Mouse (Mus musculus): ENCODE measurements at regions not wholly inside any gene's neighbourhood (a gene's known extent, or its start where the extent isn't known, plus 50 kb on each side); places are given as distances from the start of the nearest gene placed in this dataset.
A peak's percentile ranks its signal among the peaks of the same experiment; 100 is the strongest.

DNA sequence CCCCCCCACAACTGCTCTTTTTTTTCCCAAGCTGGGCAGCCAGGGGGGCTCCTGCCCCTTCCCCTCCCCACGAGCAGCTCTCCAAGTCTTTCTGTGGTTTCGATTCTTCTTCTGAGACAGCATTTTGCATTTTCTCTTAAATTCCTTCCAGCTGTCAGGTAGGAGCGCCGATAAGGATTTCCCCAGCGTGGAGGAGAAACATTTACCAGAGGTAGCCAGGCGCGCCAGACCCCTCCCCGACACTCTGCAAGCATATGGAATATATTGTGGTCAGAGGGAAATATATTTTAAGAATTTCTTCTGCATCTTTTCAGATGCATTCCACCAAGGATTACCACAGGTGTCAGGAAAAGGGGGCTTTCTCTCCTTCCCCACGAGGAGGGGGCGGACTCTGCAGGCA is 111.9 kb downstream of the Tbx5 start:
- intact Hi-C loops (cut with DNase I) = no loop called here
- no peak for DNase-seq

DNA sequence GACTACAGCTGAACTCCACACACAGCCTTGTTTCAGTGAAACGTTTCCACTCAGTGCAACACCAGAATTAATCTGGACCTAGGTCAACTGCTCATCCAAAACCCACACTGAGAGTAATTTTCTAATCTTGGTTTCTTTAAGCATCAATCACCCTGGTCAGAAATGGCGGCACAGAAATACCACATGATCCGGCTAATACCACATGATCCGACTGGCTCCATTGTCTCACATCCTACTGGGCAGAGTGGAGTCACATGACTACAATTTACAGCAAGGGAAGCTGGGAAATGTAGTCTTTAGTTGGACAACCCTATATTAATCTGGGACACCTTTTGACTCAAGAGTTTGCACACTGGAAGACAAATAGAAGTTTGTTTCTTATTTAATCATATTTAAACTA is 115.9 kb downstream of the Tbx5 start:
- no peak for DNase-seq
- intact Hi-C loops (cut with DNase I) = no loop called here

DNA sequence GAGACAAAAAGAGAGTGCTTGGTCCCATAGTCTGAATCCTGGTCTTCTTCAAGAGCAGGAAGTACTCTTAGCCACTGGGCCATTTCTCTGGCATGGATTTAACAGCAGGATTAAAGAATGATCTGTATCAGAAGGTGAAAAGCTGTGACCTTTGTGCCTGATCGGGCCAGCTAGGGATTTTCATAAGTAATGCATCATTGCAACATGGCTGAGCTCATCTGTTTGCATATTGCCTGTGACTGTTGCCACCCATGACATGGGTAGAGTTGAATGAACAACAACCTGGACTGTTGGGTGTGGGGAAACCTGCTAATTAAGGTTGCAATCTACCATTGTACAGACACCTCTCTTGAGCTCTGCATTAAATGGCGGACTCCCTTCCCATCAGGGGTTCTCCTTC is 119.6 kb downstream of the Tbx5 start:
- no peak for DNase-seq
- intact Hi-C loops (cut with DNase I) = no loop called here

DNA sequence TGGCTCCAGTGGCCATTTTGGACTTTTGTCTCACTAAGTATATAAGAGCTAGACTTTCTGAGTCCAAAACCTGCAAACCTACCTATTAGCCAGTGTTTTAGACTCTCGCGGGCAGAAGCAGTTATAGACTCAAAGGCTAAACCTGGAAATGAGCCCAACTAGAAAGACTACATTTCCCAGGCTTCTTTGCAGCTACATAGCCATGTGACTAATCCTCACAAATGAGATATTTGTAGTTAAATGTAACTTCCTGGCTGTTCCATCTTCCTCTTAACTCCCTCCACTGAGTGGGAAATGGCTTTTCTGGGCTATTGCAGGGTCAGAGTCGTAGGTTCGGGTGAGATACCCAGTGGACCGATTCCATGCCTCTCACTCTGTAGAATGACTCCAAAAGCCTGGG is 120.7 kb downstream of the Tbx5 start:
- intact Hi-C loops (cut with DNase I) = no loop called here
- no peak for DNase-seq

DNA sequence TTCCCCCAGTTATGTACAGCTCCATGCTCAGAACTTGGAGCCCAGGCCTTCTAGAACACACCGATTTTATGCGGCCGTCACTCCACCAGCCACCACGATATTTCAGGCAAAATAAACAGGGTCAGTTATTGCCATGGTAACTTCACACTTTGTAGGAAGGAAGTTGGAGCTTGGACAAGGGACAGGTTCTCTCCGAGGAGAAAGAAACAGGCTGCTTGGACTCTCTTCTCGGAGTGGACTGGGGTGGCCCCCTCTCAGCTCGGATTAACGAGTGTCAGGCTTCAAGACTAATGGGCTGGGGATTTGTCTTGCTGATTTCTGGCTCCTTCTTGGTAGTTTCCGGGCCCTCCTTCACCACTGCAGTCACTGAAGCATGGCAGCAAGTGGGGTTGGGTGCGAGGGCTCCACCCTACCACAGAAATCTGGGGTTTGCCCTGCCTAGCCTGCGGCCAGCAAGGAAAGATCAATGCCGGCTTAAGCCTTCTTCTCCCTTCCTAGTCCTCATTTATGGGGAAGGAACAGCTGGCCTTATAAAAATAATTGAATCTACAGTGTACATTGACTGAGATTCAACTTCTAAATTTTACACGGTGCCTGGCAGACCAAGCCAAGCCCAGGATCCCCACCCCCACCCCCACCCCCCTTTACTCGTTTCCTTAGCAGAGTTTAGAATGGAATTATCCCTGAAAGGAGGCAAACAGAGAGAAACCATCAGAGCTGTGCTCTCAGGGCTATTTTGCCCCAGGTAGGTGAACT is 121.5 kb downstream of the Tbx5 start:
- intact Hi-C loops (cut with DNase I) = no loop called here

DNA sequence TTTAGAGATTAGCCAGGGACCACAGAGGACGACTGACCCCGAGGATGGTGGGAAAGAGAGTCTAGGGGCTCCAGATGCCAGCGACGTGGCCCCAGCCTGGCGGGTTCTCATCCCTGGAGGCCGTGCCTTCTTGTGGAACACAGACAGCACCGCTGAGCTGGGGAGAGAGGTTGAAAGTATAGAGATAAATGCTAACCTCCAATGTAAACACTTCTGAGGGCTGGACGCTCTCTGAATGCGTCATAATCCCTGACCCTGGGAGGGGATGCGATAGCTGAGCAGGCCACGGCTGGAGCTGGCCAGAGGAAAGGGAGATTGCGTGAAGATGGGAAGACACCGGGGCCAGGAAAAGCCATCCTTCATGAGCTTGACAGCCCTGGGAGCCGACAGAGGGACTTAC is 126.5 kb downstream of the Tbx5 start:
- intact Hi-C loops (cut with DNase I) = no loop called here
- DNase-seq = no peak

More for the DNA sequence above, 121.5 kb downstream of the Tbx5 start:
- no peak for DNase-seq

DNA sequence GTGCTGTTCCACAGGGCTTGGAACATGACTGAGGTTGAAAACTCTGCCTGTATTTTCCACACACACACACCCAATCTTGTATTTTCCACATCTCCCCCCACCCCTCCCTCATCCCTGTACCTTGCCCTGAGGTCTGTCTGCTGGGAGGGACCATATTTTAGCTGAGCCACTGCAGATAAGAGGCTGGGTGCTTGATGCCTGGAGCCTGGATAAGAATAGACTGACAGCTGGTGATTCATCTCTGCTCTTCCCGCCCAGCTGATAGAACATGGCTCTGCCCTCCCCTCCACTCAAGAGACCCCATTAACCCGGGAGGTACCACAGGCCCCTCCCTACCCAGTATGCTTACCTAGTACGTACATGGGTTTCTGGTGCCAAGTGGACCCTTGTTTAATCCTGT is 132.3 kb downstream of the Tbx5 start:
- intact Hi-C loops (cut with DNase I) = no loop called here
- DNase-seq = no peak

DNA sequence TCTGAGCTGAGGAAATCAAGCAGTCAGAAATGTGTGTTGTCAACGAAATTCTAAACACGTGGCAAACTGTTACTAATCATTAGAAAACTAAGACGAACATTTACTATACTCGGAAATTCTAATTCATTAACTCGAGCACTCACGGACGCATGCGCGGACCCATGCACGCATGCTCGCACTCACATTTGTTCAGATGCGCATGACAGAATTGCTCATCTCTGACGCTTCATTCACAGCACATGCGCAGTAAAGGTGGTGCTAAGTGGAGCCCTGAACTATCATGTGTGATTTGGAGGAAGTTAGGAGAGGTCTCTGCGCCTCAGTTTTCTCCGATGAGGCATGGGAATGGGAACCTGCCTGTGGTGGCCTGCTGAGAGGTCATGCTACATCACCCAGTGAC is 138.8 kb downstream of the Tbx5 start:
- intact Hi-C loops (cut with DNase I) = no loop called here
- DNase-seq = no peak

DNA sequence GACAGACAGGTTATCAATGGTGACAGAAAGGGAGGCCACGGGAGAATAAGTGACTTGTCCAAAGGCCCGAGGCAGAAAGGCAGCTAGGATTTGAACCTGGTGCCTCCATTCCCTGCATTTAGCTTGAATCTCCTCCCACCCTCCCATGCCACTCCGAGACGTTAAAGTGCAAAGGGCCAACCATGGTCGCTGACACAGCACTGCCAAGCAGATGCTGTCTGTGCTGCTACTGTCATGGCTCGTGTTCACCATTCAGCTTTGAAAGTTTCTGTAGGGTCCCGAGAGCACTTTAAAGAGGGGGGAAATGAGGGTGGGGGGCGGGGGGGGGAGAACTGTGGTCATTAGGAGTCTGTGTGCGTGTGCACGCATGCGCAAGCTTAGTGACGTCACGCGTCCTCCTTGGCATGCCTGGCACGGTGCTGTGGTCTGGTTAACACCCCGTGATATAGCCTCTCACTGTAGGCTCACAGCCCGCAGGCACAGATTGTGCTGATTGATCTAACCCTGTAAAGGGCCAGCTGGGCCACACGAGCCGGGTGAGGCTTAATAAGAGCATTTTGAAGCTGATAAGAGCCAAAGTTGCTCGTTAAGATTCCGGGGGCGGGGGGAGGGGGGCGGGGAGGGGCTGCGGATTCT is 140.5 kb downstream of the Tbx5 start:
- intact Hi-C loops (cut with DNase I) = no loop called here
- DNase-seq = peak; percentile 24 to 48

DNA sequence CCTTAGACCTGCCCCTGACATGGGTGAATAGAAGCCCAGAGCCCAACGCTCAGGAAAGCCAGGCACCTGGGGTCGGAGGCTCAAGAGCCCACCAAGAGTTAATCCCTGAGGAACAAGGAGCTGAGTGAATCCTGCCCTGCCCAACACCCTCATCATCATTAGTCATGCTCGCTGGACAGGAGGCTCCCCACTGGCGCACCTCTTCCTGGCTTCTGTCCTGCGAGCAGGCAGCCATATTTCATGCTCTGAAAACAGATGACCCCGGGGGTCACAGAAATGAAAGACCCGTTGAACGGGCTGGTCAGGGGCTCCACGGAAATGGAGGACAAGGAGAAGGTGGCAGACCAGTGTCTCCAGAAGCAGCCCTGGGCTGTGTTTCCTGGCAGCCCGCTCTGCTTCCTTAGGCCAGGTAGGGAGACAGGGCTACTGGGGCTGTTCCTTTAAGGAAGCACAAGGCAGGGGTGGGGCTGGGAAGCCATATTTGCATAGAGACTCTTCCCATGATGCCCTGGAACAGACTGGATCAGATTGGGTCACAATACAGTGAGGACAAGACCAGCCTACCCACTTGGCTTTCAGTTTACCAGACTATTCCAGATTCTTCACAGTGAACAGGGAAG is 138.1 kb upstream of the Rbm19 start:
- intact Hi-C loops (cut with DNase I) = no loop called here
- no peak for DNase-seq

DNA sequence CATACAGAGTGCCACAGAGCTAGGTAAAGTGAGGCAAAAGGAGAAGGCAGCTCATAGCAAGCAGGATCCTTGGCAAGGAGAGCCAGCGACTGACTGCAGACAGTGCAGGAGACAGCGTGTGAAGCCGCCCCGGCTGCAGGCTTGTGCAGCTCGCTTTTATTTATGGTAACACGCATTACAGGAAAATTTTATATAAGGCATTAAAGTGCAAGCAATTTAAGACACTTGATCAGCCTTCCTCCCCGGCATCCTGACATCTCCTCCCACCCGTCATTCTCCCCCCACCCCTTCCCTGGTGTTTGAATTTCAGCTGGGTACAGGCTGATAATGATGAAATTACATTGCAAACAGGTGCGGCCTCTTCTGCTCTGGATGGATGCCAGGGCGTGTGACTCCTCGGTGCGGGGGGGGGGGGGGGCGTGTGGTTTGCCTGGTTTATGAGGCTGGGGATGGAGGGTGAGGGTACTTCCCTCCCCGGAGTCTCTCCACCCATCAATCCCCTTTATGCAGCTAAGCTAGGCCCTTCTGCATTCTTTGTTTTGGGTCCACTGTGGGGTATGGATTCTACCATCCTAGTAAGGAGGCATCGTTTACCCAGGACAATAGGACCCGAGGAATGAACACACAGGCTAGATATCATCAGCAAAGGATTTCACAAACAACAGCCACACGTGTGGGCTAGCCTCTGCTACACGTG is 135.0 kb upstream of the Rbm19 start:
- intact Hi-C loops (cut with DNase I) = no loop called here
- no peak for DNase-seq

DNA sequence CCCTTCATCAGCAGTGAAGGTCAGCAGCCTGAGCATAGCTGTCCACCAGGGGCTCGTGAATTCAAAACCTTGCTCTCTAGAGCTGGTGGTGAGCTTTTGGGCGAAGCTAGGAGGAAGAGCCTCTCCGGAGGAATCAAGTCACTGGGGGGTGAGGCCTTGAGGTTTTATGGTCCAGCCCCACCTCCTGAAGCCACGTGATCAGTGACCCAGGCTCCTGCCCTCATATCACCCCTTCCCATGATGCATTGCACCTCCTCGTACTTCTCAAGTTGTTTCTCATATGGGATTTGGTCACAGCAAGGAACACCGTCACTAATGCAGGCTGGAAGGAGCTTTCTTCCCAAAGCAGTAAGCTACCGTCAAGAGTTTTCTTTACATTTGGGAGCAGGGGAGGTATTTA is 132.1 kb upstream of the Rbm19 start:
- DNase-seq = no peak
- intact Hi-C loops (cut with DNase I) = no loop called here

DNA sequence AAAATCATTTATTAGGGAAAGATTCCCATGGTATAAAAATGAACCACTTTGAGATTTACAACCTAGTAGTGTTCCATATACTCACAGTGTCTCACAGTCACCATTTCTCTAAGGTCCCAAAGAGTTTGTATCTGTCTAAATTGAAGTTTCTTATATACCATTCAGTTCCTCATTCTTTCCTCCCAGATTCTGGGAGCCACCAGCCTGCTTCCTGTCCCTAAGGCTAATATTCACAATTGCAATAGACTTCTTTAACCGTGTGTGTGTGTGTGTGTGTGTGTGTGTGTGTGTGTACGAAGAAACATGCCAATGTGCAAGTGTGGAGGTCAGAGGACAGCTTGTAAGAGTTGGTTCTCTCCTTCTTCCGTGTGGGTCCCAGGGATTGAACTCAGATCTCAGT is 124.1 kb upstream of the Rbm19 start:
- intact Hi-C loops (cut with DNase I) = no loop called here

DNA sequence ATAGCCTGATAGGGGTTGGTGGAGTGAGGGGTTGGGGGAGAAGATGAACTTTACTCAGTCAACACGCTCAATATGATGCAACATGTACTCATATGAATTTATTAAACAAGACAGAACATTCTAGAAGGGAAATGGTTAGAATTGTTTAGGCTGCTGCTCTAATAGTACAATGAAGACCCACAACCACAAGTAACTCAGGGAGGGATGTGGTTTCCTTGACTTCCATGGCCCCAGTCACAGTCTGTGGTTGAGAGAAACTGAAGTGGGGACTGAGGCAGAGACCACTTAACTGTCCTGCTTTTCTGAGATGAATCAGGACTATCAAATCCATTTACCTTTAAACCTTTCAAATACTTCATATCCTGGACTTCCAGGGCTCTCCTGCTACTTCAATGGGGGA is 120.5 kb upstream of the Rbm19 start:
- intact Hi-C loops (cut with DNase I) = no loop called here
- no peak for DNase-seq

More for the DNA sequence above, 124.1 kb upstream of the Rbm19 start:
- no peak for DNase-seq

DNA sequence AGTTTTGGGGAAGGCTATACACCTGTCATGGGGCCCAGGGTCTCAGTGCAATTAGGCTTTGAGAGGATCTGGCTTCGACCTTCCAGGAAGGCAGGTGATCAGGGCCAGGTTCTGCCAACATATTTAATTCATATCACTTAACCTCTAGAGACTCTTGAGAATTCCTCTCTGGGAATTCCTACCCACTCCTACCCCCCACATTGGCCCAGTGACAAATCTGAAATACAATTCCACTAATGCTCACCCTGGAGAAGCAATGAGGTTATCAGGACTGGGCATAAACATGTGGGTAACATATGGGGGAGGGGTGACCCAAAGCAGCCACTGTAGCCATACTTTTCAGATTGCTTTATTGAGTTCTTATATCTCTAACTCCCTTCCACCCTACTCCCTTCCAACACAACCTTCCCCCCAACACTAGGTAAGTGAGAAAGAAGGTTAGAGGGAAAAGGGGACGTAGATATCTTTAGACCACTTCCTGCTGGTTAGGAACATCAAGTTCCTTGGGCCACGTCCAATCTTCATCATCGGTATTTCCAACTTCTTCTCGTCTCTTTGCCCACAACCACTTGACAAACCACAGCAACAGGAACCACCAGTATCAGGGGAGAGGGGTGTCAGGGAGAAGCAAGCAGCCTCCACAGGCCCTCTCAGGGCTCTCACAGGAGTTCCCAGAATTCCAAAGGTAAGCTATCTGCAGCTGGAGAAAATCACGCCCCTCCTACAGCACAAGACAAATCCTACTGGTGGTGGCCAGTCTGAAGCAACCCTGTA is 110.4 kb upstream of the Rbm19 start:
- intact Hi-C loops (cut with DNase I) = no loop called here
- DNase-seq = peak; percentile 35 to 39

DNA sequence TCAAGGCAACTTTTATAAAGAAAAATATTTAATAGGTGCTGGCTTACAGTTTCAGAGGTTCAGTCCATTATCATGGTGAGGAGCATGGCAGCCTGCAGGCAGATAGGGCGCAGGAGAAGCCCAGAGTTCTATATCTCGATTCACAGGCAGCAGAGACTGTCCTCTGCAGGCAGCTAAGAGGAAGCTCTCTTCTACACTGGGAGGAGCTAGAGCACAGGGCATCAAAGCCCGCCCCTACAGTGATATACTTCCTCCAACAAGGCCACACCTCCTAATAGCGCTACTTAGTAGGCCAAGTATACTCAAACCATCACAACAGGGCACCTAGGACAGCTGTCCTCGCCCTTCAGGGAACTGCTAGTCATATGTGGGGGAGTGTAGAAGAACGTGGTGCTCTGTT is 108.5 kb upstream of the Rbm19 start:
- no peak for DNase-seq
- intact Hi-C loops (cut with DNase I) = no loop called here

DNA sequence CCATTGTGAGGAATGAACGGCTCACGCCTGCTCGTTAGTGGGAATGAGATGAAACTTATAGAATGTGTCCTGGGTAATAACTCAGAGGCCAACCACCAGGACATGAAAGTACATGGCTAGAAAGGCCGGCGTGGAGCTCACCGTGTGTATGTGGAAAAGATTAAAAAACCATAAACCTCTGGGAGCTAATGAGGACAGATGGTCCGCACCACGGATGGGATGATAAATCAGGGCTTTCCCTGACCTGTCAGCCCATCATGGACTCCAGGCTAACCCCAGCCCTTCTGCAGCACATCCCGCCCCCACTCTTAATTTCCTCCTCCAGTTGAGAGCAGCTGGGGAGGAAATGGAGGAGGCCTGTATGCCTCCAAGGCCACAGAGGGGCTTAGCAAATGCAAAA is 108.0 kb upstream of the Rbm19 start:
- DNase-seq = no peak
- intact Hi-C loops (cut with DNase I) = no loop called here

DNA sequence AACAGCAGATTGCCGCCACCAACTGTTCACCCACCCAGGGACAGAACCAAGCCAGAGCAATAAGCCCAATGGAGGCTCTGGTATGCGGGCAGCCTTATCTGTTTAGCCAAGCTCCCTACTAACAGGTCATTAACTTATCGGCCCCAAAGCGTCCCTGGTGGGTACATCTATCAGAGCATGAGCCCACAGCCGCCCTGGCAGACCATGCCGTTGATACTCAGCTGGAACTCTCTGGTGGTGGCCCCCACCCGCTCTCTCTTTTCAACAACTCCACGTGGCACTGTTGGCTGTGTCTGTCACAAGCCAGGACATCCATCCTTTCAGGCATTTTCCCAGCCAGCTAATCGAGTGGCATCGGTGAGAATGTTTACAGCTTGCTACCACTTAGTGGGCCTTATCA is 100.8 kb upstream of the Rbm19 start:
- intact Hi-C loops (cut with DNase I) = no loop called here
- peak in 1 of 2 experiments; percentile 13 for DNase-seq

DNA sequence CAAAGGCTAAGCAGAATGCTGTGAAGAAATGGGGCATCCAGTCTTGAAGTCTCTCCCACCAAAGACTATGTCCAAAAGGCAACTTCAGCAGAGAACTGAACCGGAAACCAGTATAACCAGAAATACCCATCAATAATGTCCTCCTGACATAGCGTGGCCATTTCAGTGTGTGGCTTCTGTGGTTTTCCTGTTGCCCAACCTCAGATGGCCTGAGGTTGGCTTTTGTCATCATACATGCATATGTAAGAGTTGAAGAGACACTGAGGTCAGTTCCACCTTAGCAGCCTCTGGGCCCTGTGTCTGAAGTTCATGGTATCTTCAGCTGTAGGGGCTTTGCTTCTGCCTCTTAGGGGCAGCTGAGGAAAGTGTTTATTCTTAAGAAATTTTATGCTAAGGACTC is 98.1 kb upstream of the Rbm19 start:
- DNase-seq = no peak
- intact Hi-C loops (cut with DNase I) = no loop called here

DNA sequence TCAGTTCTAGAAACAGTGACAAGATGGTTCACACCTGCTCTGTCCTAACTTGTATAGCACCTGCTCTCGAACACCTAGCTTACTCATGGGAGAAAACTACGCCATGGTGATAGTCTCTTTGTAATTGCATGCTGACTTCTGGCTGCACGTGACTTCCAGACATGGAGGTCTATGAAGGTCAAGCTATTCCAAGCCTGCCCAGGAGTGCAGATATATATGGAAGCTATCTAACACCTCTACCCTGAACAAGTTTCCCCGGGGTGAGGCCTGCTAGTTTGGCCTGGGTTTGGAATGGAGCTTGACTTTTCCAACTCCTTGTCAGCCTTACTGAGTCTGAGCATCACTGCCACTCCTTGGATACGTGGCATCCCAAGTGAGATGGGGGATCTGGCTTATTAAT is 95.5 kb upstream of the Rbm19 start:
- intact Hi-C loops (cut with DNase I) = no loop called here

DNA sequence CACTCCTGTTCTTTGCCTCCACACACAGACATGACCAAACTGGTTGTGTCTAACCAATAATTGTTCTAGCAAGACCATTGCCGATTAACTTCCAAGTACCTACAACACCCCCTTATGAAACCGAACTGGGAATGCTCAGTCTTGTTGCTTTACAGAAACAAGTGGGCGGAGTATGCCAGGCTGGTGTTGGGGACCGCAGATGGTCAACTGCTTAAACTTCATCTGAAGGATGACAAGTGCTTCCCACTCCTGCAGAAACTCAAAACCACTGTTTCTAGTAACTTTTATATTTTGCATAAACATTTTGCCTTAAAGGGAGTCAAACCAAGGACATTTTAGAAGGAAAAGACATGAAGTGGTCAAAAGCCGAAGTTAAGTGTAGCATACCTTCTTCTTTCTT is 94.0 kb upstream of the Rbm19 start:
- intact Hi-C loops (cut with DNase I) = no loop called here
- no peak for DNase-seq

More for the DNA sequence above, 95.5 kb upstream of the Rbm19 start:
- DNase-seq = peak in 1 of 2 experiments; percentile 9
